Mouse (Mus musculus): ENCODE results near the gene Ccdc12.

Gene Ccdc12

GRCm38 (mm10) chr9:110656249-110657221 lies at the start of gene Ccdc12:
Gene Ccdc12, plus strand, starts transcription at chr9:110656503.
- peak; percentile 97 for DNase-seq

- no peak for DNase-seq
Measured at GRCm38 (mm10) chr9:110611471-110611870, 44.8 kb upstream of the Ccdc12 start.

DNA sequence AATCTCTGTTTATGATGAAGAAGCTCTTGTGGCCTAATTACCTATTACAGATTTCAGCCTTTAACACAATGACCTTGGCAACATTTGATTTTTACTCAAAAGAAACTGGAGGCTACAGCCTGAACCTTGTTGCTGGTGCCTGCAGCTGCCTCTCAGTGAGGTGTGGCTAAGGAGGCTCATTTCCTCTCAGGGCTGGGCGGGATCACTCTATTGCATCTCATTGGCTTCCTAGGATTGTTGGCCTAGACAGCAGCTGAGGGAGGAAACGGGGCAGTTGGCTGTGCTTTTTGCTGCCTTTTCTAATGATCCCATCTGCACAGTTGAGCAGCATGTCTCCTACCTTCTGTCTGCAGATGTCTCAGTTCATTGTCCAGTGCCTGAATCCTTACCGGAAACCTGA lies 39.2 kb upstream of the Ccdc12 start:
- no peak for DNase-seq

- DNase-seq: no peak
Measured at GRCm38 (mm10) chr9:110620180-110620579, 36.1 kb upstream of the Ccdc12 start.

DNA sequence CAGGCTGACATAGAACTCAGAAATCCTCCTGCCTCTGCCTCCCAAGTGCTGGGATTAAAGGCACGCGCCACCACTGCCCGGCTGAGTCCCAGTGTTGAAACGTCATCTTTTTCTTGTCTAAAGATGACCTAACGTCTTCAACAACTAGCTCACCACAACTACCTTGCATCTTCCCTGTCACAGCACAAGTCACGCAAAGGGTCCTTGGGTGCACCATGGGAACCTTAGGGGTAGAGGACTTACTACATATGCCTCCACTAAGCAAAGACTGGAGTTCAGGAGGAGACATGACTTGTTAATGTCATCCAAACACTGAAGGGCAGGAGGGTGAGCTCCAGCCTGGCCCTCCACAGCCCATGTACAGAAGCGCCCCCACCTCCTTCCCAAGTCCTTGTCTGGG lies 35.6 kb upstream of the Ccdc12 start:
- no peak for DNase-seq

GRCm38 (mm10) chr9:110622621-110623219 lies 33.6 kb upstream of the Ccdc12 start:
- peak; percentile 22 for DNase-seq

GRCm38 (mm10) chr9:110623416-110624195 lies 32.7 kb upstream of the Ccdc12 start:
- DNase-seq: no peak

GRCm38 (mm10) chr9:110624361-110625166 lies 31.7 kb upstream of the Ccdc12 start, which contains the start of gene Nradd:
Gene Nradd, minus strand, starts transcription at chr9:110624452.
- DNase-seq: peak; percentile 92

- DNase-seq: peak; percentile 25
Measured at GRCm38 (mm10) chr9:110625350-110625908, 30.9 kb upstream of the Ccdc12 start.

- peak; percentile 25 for DNase-seq
Measured at GRCm38 (mm10) chr9:110630171-110630570, 26.1 kb upstream of the Ccdc12 start.

DNA sequence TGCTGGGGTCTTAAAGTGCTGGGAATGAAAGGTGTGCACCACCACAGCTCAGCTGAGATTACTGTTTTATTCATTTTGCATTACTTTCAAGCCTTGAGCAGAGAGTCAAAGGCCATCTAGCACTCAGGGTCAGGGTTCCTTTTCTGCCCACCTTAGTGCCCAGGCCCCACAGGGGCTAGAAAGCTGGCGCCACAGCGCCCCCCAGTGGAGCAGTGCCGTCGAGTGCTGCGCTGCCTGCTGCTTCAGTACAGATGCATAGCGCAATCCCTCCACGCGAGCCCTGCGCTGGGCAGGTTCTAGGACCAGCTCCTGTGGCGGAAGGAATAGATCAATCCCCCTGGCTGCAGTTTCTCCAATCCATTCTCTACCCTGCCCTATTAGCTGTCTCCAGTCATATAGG lies 25.1 kb upstream of the Ccdc12 start:
- DNase-seq: peak; percentile 39

DNA sequence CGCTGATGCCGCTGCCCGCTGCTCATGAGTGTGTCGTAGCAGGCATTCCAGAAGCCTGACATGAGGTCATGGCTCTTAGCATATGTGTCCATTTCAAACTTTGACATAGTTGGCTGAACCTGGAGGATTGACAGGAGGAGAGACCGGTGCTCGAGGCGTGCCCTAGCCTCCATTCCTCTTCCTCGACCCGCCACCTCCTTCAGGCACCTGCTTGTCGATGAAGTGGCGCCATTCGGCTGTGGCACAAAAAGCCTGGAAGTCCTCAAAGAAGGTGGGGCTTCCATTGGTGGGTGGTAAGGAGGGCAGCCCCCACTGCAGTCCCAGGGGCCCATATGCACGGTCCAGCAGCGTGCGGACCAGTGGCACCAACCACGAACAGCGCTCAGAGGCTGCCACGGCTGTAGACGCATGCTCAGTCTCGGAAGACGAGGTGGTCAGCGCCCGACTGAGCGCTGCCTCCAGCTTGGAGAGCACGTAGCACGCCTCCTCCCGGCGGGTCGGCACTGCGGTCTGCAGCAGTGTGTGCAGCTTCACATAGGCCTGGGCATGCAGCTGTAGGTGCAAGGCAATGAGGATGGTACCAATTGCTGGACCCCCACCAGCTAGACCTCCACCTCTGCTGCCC lies 24.5 kb upstream of the Ccdc12 start:
- peak; percentile 23 for DNase-seq

- no peak for DNase-seq
Measured at GRCm38 (mm10) chr9:110632671-110633070, 23.6 kb upstream of the Ccdc12 start.

- no peak for DNase-seq
Measured at GRCm38 (mm10) chr9:110633882-110634281, 22.4 kb upstream of the Ccdc12 start.

- DNase-seq: peak; percentile 79
Measured at GRCm38 (mm10) chr9:110635225-110635624, 21.1 kb upstream of the Ccdc12 start.

DNA sequence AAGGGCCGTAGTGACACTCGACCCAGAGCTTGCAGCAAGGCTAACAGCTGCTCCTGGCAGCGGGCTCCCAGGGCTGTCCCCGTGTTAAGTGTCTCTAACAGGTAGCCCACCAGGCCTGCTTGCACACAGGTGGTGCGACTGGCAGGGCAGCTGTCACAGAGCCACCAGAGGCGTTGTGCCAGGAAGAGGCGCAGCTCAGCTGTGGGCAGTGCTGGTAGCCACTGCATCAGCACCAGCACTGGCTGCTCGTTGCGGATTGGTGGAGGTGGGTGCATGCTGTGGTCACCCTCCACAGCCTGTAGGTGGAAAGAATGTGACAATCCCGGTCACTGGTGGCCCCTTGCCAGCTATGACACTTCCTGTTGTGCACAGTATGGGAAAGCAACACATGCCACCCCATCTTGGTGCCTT lies 17.7 kb upstream of the Ccdc12 start:
- DNase-seq: peak; percentile 68

DNA sequence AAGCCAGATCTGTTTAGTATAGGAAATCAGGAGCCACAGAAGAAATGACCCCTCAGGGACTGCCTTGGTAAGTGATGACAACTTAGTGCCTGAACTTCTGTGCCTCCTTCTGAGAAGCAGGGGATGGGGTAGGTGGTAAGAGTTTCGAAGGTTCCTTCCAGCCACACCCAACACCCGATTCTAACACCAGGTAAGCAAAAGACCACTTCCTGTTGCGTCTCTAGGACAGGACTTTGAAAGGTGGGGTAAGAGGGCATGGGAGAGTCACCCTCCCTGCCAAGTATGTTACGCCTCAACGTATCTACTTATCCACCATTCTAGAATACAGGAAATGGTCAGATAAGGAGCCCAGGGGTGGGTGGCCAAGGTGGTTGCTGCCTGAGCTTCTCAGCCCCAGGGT lies 15.3 kb upstream of the Ccdc12 start:
- no peak for DNase-seq

DNA sequence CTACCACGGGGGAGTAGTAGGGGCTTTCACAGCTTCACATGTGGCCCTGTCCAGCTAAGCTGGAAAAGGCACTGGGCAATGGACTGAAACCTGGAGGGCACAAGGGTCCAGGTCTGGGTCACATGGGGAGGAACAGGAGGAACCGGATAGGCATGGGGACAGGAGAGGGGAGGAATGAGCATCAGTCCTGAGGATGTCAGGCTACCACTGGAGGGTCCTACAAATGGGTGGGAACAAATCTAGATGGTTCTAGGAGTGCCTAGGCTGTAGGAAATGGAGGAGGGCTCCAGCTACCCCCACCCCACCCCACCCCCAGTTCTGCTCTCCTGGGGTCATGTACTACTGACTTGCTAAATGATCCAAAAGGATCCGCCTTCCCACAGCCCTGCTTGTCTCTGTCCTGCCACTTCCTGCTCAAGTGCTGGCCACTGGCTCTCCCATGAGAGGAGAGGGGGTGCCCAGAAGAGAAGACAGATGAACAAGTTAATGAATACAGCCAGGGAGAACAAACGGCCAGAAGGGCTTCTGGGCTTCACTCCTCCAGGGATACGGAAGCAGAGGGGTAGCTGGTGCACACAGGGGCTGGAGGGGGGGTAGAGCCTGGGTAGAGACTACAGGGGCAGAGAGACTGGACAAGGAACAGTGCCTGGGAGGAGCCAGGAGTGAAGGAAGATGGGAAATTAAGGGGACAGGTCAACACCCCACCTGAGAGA lies 13.3 kb upstream of the Ccdc12 start:
- DNase-seq: no peak

- no peak for DNase-seq
Measured at GRCm38 (mm10) chr9:110643787-110644186, 12.5 kb upstream of the Ccdc12 start.

GRCm38 (mm10) chr9:110644295-110644694 lies 12.0 kb upstream of the Ccdc12 start:
- DNase-seq: no peak

DNA sequence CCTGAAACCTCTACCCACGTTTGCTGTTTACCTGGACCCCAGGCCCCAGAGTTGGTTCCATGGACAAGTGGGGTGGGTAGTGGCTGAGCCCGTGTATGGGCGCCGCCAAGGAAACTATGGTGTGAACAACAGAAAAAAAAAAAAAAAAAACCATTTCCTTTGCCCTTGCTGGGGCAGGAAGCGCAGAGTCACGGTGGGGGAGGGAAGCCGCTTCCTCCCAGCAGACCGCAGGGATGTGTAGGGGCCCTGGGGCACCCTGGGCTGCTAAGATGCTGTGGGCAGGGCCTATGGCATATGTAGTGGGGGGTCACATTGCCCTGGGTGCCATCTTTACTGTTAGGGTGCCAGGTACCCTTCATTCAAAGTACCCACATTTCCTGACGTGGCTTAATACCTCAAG lies 11.1 kb upstream of the Ccdc12 start:
- no peak for DNase-seq
